Mouse (Mus musculus) brain, adult 2 months (tissue): Measurements from ENCODE around the gene Ttc3.

ENCODE experiments used
- DNase-seq: peaks from one replicate; pipeline ENCODE4 v3.0.0; 2011; ENCODE audit warnings: low read depth, low spot score

The Ttc3 gene

DNA sequence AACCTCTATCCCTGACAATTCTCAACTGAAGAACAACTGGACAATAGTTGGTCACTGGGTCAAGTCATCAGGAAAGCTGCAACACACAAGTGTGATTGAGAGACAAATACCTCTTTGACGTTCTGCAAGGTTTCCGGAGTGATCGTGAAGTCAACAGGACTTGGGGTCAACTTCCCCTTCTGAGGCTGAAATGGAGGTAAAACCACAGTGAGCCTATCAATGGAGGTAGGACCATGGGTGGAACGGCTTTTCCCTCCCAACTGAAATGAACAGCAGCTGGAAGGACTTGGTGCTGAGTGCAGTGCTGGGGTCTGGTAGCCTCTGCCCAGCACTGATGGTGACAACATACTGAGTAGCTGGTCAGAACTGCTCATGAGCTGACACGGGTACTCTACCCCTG, 133.8 kb downstream of the Ttc3 start:
- no peak for DNase-seq

DNA sequence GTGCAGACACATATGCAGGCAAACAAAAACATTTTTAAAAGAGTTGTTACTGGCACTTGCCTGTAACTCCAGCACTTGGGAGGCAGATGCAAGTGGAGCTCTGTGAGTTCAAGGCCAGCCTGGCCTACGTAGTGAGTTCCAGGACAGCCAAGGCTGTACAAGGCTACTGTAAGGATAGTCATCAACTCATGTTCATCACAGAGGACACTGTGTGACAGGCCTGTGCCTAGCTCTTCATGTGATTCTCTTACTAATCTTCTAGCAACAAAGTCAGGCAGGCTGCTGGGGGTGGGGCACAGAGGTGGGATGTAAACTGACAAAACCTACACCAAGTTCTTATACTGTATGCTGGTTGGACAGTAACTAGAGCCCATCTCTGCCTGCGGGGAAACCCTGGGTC, 136.7 kb downstream of the Ttc3 start:
- no peak for DNase-seq

DNA sequence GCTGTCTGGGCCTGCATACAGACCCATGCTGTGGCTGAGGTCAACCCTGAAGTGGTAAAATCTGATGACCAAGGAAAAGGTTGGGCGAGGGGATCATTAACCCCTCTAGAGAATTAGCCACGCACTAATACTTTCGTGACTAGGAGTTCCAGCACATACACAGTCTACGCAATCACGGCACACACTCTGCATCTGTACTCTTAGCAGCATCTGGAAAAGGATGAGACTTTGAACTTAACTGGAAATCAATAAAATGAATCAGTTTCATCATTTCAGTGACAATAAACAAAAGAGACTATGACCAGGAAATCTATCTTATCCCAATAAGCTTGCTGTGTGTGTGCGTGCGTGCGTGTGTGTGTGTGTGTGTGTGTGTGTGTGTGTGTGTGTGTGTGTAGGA, 138.4 kb downstream of the Ttc3 start:
- no peak for DNase-seq

DNA sequence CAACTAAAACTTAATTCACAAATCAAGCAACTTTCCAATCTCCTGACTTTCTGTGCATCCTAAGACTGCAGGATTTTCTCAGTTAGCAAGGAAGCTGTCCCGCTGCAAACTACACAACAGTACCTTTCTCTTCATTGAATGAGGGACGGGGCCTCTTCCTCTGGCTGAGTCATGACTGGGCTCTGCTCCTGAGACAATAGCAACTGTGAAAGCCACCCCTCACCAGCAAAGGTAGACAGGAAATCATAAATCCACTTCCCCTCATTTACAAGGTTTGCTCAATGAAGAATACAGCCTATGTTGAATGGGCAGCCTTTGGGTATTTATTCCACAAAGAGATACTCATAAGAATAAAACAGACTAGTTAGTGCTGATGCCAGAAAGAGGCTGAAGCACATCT, 139.6 kb downstream of the Ttc3 start:
- no peak for DNase-seq

DNA sequence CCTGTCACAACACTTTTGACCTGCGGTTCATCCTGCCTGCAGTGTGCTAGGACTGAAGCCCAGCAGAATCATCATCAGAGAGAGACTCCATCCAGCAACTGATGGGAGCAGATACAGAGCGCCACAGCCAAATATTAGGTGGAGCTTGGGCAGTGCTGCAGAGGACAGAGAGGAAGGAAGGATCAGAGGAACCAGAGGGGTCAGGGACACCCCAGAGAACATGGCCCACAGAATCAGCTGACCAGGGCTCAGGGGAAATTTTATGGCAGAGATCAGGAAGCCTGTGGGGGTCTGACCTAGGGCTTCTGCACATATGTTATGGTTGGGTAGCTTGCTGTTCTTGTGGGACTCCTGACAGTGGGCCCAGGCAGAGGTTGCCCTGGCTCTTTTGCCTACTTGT, 147.2 kb downstream of the Ttc3 start:
- DNase-seq, result no peak
